Mouse (Mus musculus) neural tube, embryonic 13.5 days (tissue): ENCODE results near the gene Tmem14a. TPM values are rescaled to one million over a fixed set of nuclear protein-coding genes. Genes with fewer than 3 reads are reported as not detected.
"Not testable (repeated sequence)": the region's sequence is repeated elsewhere in the genome, so short reads cannot be mapped to it uniquely, and the experiment has no call there.

ENCODE experiments used
- ATAC-seq: fragments of 200-750 bp; cut with Nextera tagmentation; 2 replicates; pipeline ENCODE4 v1.8.0; 2017; ENCODE audit warnings: low read depth, mild to moderate bottlenecking, moderate TSS enrichment, moderate library complexity
- H3K27ac ChIP-seq: fragments of 300-500 bp; sonication (generic); replicated peaks from 2 replicates; pipeline ENCODE4 v1.5.1; 2015; ENCODE audit warnings: moderate library complexity, mild to moderate bottlenecking, inconsistent platforms
- H3K27me3 ChIP-seq: fragments of 300-500 bp; sonication (generic); 2 replicates; pipeline ENCODE4 v1.6.1; 2015; ENCODE audit warnings: mild to moderate bottlenecking, inconsistent platforms
- H3K36me3 ChIP-seq: fragments of 300-500 bp; sonication (generic); 2 replicates; pipeline ENCODE4 v1.6.1; 2015; ENCODE audit warnings: mild to moderate bottlenecking, inconsistent platforms
- H3K4me1 ChIP-seq: fragments of 300-500 bp; sonication (generic); replicated peaks from 2 replicates; pipeline ENCODE4 v1.6.1; 2015; ENCODE audit warnings: inconsistent platforms
- H3K4me2 ChIP-seq: fragments of 300-500 bp; sonication (generic); 2 replicates; pipeline ENCODE4 v1.6.1; 2015; ENCODE audit warnings: inconsistent platforms, mild to moderate bottlenecking, moderate library complexity
- H3K4me3 ChIP-seq: fragments of 300-500 bp; sonication (generic); 2 replicates; pipeline ENCODE4 v1.5.1; 2015; ENCODE audit warnings: mild to moderate bottlenecking, inconsistent platforms
- H3K9ac ChIP-seq: fragments of 300-500 bp; sonication (generic); 2 replicates; pipeline ENCODE4 v1.6.1; 2015; ENCODE audit warnings: moderate library complexity, mild to moderate bottlenecking, inconsistent platforms
- H3K9me3 ChIP-seq: fragments of 300-500 bp; sonication (generic); 2 replicates; pipeline ENCODE4 v1.6.1; 2016; ENCODE audit warnings: inconsistent platforms
- WGBS: fragments of 180-500 bp; shearing (Covaris S2); methylation state at CpG from one replicate; pipeline ENCODE4 v1.1.7; 2015; 5-methylcytosine and 5-hydroxymethylcytosine counted together
- polyA plus RNA-seq: library from polyadenylated mRNA; unstranded; fragments of >200 nt; fragmentation: Nextera tagmentation; extraction: Ambion mirVana; gene quantifications from 2 replicates; pipeline ENCODE4 v1.2.1, GENCODE M21; 2015

The Tmem14a gene
- polyA plus RNA-seq, 1 experiment from 2014 or later, result 20.2 TPM

GRCm38 (mm10) chr1:21275366-21275765 lies 57.0 kb downstream of the Tmem14a start:
- not testable (repeated sequence) for H3K36me3 ChIP-seq, H3K4me3 ChIP-seq, H3K9me3 ChIP-seq, H3K4me1 ChIP-seq, ATAC-seq, H3K4me2 ChIP-seq, H3K27me3 ChIP-seq, H3K9ac ChIP-seq, H3K27ac ChIP-seq
- WGBS, result 88% methylated on average over 5 of the region's 5 CpGs

- H3K4me3 ChIP-seq, H3K27ac ChIP-seq, ATAC-seq, H3K27me3 ChIP-seq, H3K36me3 ChIP-seq, H3K4me2 ChIP-seq, H3K9ac ChIP-seq, H3K4me1 ChIP-seq, H3K9me3 ChIP-seq: not testable (repeated sequence)
- WGBS, result 34% methylated on average over 2 of the region's 2 CpGs
Measured at GRCm38 (mm10) chr1:21276158-21276557, 57.8 kb downstream of the Tmem14a start.

Other genes starting within 250 kb of the Tmem14a start
- 2.7 and 2.9 TPM in 2 replicates for gene Tram2, start 139.3 kb upstream of the Tmem14a start, polyA plus RNA-seq
- gene Gsta3, start 22.0 kb downstream of the Tmem14a start, polyA plus RNA-seq, result 0.20 TPM in 1 of 2 replicates, not detected in the other
- gene Khdc1a, start 131.1 kb downstream of the Tmem14a start, polyA plus RNA-seq, result not detected in 2 replicates
- gene Khdc1c, start 149.8 kb downstream of the Tmem14a start, polyA plus RNA-seq, result not detected in 2 replicates
- 0.08 TPM in 1 of 2 replicates, not detected in the other for gene Khdc1b, start 165.0 kb downstream of the Tmem14a start, polyA plus RNA-seq